Mouse (Mus musculus) heart, adult 2 months (tissue): ENCODE measurements at regions not wholly inside any gene's neighbourhood (a gene's known extent, or its start where the extent isn't known, plus 50 kb on each side); places are given as distances from the start of the nearest gene placed in this dataset.

Experiments
- CTCF ChIP-seq: fragments of 200-600 bp; IDR thresholded peaks from 2 replicates; pipeline ENCODE4 v1.8.1; 2022; ENCODE audit warnings: antibody characterized with exemption, mild to moderate bottlenecking, moderate library complexity
- POLR2A ChIP-seq: fragments of 200-500 bp; IDR thresholded peaks from 2 replicates; pipeline ENCODE4 v1.6.1; 2011; ENCODE audit warnings: mild to moderate bottlenecking, low read depth, low read length, control low read depth; ENCODE audit not compliant: insufficient read depth

GRCm38 (mm10) chr4:80442711-80443110, 391.2 kb upstream of the Tyrp1 start:
- no peak for TF ChIP-seq POLR2A
- no peak for TF ChIP-seq CTCF
